Mouse (Mus musculus): ENCODE data around the gene Stard8.

- no peak for TF ChIP-seq FLI1 (IDR thresholded peaks at IDR 0.05; ENCODE audit: low read length)
- no peak for TF ChIP-seq GATA1 (IDR thresholded peaks at IDR 0.05; ENCODE audit: borderline replicate concordance, low read length)
These were observed 17.2 kb downstream of the Stard8 start for GRCm38 (mm10) chrX:99020215-99020614.

Data from megakaryocyte, embryonic 14.5 days (primary cell).